Mouse (Mus musculus) left cerebral cortex, postnatal 25 days (tissue): Measurements from ENCODE around the gene Synm. TPM values are rescaled to one million over a fixed set of nuclear protein-coding genes. Genes with fewer than 3 reads are reported as not detected.
A peak's percentile ranks its signal among the peaks of the same experiment; 100 is the strongest.

ENCODE experiments used
- DNase-seq, 2 experiments: peaks; one replicate each; pipeline ENCODE4 v3.0.0; 2022; ENCODE audit warnings: low spot score in 2 of 2, mixed read lengths in 1 of 2
- intact Hi-C: fragments of 180-260 bp; cut with DNase I; formaldehyde crosslinking; loops from one replicate; pipeline ENCODE4 v1.15.1; 2025
- total RNA-seq, 2 experiments: library from RNA; stranded (reverse); gene quantifications; 2 replicates each; pipeline ENCODE4 v1.2.3; 2021

The Synm gene
- total RNA-seq, 2 experiments from 2014 or later: 16.8 to 17.6 TPM

DNA sequence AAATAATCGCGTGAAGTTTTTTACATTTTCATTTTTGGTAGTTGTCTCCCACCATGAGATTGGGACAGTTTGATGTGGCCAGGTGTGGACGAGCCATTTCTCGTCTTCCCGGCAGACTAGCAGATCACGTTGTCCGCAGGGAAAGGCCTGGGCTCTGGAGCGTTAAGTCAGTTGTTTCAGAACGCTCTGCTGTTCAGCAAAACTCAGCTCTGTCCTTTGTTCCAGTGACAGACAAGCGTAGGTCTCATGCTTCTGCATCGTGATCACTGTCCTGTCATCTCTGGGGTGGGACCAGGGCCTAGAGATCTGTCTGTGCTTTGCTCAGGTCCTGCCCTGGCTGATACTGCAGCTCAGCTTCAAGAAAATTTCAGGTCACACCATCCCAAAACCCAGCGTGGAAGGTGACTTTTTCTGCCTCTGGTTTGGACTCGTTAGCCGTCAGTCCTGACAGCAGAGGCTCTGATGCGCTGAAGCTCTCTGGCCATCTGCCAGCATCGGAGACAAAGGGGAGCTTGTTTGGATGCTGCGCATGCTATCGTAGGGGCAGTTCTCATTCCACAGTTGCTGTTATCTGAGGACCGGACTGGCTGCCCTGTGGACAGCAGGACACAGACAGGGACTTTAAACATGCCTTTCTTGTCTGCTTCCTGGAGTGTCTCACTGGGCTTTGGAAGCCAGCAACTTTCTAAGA lies 45.6 kb downstream of the Synm start:
- intact Hi-C loops: no loop called here
- peak; percentile 36 to 40 for DNase-seq

DNA sequence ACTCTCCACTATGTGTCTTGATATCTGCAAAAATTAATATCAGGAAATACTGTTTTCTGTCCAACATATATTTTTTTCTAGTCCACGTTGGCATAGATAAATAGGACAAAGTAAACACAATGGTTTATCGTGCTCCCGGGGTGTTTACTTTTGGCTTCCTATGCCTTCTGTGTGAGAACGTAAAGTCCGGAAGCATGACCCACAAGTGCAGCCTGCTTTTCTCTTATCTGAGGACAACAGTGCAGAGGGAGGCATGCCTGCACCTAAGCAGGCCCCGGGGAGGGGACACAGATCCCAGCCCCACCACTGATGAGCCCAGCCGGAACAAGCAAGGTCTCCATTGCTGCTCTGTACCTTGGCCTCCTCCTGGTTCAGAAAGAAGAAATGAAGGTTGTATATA lies 49.3 kb downstream of the Synm start:
- DNase-seq: no peak
- intact Hi-C loops: no loop called here

DNA sequence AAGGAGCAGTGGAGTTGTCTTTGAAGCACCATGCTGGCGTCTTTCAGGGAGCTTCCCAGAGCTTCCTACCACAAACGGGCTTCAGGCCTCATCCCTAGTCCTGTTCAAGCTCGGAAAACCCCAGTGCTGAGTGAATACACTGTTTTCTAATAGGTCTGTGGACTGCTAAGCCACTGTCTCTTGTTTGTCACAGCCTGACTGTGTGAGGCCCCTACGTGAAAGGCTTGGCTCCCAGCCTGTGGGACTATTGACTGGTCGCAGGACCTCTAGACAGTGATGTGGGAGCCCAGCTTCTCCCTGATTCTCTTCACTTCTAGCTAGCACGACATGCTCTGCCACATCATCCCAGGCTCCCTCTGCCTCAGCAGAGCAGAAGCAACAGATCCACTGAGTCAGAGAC lies 51.4 kb downstream of the Synm start:
- intact Hi-C loops: no loop called here
- no peak for DNase-seq

DNA sequence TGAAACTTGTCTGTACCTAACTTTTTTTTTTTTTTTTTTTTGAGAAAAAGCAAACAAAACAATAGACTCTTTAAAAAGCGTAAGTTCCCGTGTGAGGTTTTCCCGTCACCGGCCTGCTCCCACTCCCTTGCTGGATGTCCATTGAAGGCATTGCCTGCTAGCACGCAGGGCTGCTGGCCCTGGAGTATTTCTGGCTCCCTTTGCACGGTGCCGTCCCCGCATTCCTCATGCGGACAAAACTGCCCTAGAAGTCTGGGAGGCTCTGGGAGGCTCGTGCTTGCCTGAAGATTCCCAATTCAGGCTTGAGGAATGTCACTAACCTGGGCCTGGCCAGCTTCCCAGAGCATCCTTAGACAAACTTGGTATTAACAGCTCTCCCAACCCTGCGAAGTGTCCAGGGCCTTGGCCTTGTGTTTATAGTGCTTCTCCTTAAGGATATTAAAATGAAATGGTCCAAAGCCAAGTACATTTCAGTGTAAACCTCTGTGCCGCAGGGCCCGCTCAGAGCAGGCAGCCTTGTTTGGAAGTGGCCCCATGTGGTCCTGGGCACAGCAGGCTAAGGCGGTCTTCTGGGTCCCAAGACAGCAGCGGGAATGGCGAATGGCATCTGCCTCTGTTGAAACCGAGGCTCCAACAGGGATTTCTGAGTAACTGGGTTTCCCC lies 58.2 kb downstream of the Synm start:
- intact Hi-C loops: loop anchor here (1.0 kb wide), 1 partner anchor 29 kb away; no protein-coding TSS in a partner anchor
- DNase-seq: no peak

DNA sequence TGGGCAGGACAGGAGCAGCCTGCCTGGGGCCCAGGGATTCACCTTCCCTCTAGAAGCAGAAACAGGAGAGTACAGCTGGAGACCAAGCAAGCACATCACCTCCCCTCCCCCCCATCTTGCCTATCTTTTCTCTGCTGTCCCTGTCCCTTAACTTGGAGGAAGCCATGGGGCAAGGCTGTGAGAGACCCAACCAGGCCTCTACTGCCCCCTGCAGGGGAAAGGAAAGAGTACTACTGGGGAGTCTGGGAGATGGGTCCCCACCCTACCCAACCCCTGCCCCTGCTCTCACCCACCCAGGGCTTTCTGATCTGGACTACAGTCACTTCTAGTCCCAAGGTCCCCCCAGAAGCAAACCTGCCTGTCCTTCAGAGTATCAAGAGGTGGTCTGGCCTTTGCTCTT lies 58.7 kb downstream of the Synm start:
- intact Hi-C loops: loop anchor here (1.0 kb wide), 1 partner anchor 29 kb away; no protein-coding TSS in a partner anchor
- DNase-seq: no peak

DNA sequence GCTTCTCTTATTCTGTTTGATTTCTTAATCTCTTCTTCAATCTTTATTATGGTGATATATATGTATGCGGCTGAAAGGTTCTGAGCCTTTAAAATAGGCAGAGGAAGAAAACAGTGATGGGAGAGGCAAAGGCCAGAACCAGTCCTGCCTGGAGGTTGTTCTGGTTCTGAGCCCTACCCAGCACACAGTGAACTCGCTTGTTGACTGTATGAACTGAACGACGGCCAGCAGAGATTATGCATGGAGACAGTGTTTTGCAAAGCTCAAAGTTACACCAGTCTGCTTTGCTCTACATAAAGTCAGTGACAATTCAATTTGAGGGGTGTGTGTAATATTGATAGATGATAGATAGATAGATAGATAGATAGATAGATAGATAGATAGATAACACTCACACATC lies 60.2 kb downstream of the Synm start:
- no peak for DNase-seq
- intact Hi-C loops: no loop called here

DNA sequence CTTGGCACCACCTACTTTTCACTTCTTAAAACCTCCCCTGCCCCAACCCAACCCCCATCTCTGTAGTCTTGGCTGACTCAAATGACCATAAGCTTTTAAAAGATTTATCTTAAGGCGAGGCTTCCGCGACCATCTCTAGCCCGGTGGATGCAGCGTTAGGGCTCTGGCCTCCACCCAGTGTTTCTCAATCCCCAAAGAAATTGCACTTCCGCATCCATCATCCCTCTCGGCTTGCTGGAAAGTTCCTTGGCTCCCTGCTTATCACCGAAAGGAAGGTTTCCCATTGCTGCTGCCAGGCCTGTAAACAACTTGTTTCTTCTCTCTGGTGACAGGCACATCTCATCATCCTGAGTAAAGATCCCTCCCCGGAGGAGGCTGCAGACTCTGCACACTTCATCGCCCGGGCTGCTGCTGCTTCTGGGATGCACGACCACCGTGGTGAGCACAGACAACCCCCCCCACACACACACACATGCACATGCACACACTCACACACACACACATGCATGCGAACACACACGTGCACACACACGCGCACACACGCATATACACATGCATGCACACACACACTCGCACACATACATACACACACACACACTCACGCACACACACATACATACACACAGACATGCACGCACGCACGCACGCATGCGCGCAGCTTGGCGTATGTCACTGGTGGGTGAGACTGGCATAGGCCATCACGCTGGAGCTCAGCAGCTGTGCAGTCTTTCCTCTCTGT lies 61.5 kb downstream of the Synm start:
- intact Hi-C loops: no loop called here
- DNase-seq: no peak

DNA sequence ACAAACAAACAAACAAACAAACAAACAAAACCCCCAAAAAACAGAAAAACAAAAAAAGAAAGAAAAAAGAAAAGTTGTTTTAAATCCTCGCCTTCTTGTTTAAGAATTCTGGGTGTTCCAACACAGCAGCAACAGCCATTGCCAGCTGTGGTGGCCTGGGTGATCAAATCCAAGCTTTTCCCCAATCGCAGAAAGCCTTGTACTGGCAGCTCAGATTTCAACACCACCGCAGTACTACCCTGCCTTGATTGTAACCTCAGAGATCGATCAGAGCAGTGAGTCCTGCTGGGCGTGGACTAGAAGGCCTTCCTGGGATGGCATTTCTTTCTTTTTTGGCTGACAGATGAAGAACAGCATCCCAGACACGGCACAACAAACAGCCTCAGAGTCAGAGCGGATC lies 63.6 kb downstream of the Synm start:
- DNase-seq: no peak
- intact Hi-C loops: no loop called here

DNA sequence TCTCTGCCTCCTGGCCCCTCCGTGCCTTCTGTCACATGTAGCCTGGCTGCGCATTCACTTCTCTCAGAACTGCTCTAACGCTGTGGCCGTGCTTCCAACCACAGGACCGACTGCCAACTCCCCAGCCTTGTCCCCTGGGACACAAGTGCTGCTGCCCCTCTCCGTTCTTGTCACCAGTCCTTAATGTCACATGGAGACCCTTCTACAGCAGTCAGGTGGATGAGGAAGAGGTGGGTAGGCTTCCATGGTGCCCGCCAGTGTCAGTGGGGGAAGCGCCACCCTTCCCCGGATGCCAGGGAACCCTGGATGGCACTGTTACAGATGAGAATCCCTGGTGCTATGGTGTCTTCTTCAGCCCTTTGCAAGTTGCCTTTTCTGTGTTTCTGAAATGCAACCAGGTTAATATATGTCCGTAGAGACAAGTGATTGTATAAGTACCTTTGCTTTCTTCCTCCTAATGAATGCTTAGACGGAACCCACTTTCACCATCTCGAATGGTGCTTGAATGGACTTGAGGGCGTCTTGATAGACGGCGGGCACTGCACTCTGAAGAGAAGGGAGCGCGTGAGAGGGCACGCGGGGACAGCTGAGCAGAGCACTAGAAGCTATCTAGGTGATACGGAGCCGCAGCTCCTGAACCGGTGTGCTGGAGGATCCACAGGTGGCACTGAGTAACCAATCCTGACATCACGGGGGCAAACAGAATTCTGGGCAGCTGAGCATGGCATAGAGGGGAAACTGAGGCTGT lies 66.6 kb downstream of the Synm start:
- intact Hi-C loops: no loop called here
- DNase-seq: no peak

DNA sequence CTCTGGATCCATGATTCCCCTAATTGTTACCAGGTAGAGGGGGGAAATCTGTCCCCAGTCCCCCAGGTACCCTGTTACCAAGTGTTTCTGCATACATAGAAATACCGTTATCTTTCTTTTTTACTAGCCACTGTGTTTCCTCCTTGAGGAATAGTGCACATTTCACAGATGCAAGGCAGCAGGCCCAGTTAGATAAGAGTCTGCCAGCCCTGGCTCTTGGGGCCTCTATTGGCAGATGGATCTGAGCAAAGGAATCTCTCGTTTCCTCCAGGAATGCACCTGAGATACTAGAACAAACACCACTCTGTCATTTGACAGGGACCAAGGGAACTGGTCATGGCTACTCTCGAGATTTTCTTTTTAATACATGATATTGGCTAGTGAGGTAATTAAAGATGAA lies 67.4 kb downstream of the Synm start:
- intact Hi-C loops: no loop called here
- no peak for DNase-seq

DNA sequence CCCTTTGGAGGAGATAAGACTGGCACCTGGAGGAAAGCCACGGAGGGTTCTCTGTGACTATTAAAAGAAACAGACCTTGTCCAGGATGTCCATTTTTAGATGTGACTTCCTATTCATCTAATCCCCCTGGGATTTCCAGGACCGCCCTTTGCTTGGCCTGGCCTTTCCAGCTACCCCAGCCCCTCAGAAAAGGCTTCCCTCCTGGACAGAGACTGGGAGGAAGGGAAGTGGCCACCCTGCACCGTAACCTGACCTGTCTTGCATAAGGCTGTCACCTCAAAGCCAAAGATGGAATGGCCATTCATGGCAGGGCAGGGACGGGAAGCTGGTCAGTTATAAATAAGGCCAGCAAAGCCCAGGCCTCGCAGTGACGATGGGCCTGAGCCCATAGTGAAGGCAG lies 68.5 kb downstream of the Synm start:
- DNase-seq: no peak
- intact Hi-C loops: no loop called here

DNA sequence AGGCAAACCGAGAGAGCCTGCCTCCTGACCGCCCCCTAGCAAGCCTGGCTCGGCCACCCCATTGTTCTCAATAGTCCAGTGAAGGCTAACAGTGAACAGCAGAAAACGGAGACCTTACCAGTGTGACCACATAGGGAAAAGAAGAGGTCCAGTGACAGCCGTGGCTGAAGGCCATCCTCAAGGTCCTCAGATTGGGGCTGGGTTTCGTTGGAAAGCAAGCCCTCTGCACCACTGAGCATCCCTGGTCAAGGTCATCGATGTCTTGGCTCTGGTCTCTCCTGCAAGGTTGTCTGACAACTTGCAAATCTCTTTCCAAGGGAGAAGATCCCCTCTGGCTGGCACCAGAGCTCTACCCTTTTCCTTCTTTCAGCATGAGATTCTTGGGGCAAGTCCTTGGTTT lies 69.7 kb downstream of the Synm start:
- DNase-seq: no peak
- intact Hi-C loops: no loop called here

DNA sequence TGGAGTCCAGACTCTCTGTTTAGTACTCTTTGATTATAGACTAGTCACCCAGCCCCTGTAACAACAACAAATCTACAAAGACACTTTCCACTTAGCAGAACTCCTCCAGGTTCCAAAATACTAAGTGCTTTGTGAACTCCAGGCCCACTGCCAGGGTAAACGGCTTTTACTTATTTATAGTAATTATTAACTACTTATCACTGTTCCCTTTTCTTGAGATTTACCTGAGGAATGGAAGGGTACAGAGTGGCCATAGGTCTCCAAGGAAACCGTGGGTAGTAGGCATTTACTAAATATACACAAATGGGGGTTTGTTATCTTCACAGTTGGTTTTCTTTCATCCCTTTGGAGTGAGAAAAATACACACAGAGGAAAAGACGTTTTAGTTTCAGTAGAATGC lies 71.3 kb downstream of the Synm start:
- no peak for DNase-seq
- intact Hi-C loops: no loop called here

DNA sequence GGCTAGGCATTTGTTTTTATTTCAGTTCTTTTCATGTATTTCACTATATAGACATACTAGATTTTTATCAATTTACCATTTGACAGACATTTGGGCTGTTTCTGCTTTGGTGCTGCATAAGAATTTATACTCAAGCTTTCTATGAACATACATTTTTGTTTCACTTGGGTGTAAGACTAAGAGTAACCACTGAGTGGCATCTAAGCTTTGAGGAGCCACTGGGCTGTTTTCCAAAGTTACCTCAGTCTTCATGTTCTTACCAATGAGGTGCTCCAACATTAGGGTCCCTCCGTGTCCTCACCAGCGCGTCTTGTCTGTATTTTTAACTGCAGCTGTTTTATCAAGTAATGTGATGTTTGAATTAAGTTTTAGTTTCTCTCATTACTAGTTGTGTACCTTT lies 73.0 kb downstream of the Synm start:
- no peak for DNase-seq
- intact Hi-C loops: no loop called here

DNA sequence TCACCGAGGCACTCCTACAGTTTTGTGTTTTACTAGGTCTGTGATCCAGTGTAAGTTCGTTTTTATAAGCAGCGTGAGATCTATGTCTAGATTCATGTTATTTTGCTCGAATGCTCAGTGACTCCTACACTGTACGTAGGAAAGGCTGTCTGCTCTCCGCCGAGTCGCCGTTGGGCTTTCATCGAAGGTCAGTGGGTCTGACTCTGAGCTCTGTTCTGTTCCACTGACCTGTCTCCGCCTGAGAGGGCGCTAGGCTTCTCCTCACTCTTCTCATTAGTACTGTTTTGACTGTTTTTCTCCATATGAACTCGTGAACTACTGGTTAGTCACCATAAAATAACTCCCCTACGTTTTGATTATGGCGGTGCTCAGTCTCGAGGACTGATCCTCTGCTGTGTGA lies 76.5 kb downstream of the Synm start:
- intact Hi-C loops: no loop called here
- no peak for DNase-seq

DNA sequence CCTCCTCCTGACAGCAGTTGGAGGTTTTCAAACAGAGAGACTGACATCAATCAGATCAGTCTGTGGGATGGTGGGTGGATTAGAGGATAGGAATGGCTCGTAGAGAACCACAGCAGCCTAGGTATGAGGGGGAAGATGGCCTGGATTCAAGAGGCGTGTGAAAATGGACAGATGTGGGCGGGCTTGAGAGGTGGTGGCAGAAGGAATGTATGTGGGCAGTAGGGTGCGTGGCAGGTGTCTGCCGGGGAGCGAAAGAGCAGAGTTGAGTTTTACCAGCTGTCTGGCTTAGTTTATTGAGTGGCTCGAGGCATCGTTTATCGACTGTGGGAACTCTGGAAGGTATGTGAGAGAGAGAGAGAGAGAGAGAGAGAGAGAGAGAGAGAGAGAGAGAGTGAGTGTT lies 78.5 kb downstream of the Synm start:
- no peak for DNase-seq
- intact Hi-C loops: no loop called here
